Mouse (Mus musculus) G1E (cell line): Measurements from ENCODE around the gene Pnldc1. TPM values are rescaled to one million over a fixed set of nuclear protein-coding genes. Genes with fewer than 3 reads are reported as not detected.

Experiments
- ATAC-seq: 2 replicates; pipeline ENCODE4 v1.8.0; 2016; ENCODE audit warnings: mild to moderate bottlenecking; ENCODE audit not compliant: insufficient number of reproducible peaks, poor library complexity, low FRiP score, severe bottlenecking; ENCODE audit errors: extremely low read depth
- DNase-seq: peaks from one replicate; pipeline ENCODE4 v3.0.0; 2012; ENCODE audit warnings: low spot score
- H3K27me3 ChIP-seq: 2 replicates; pipeline ENCODE4 v1.6.1; 2012; ENCODE audit warnings: mild to moderate bottlenecking, low read length, inconsistent platforms; ENCODE audit not compliant: insufficient read depth
- H3K36me3 ChIP-seq: replicated peaks from 2 replicates; pipeline ENCODE3; 2012; ENCODE audit warnings: mild to moderate bottlenecking, inconsistent platforms
- H3K4me1 ChIP-seq: 2 replicates; pipeline ENCODE4 v1.6.1; 2012; ENCODE audit warnings: low read depth, low read length, inconsistent platforms, mixed read lengths; ENCODE audit not compliant: insufficient read depth
- H3K4me3 ChIP-seq: 2 replicates; pipeline ENCODE4 v1.5.1; 2012; ENCODE audit warnings: low read depth, mild to moderate bottlenecking, inconsistent platforms, low read length, moderate library complexity, mixed read lengths
- H3K9me3 ChIP-seq: replicated peaks from 2 replicates; pipeline ENCODE4 v1.6.1; 2012; ENCODE audit warnings: inconsistent platforms
- CTCF ChIP-seq: IDR thresholded peaks from 2 replicates; pipeline ENCODE4 v1.5.1; 2012; ENCODE audit warnings: low read depth, low read length, inconsistent platforms, mixed read lengths
- GATA1 ChIP-seq: IDR thresholded peaks from 2 replicates; pipeline ENCODE4 v1.6.1; 2012; ENCODE audit warnings: borderline replicate concordance, low read length, inconsistent platforms, mixed read lengths
- GATA2 ChIP-seq: IDR thresholded peaks from 2 replicates; pipeline ENCODE4 v1.6.1; 2012; ENCODE audit warnings: low read depth, low read length, inconsistent platforms, borderline replicate concordance
- POLR2AphosphoS5 ChIP-seq: IDR thresholded peaks from 2 replicates; pipeline ENCODE4 v1.6.1; 2012; ENCODE audit warnings: low read depth, low read length, inconsistent platforms; ENCODE audit not compliant: insufficient replicate concordance
- TAL1 ChIP-seq: conservative IDR thresholded peaks from 2 replicates; pipeline ENCODE4 v1.6.1; 2012; ENCODE audit warnings: low read depth, low read length, inconsistent platforms, mixed read lengths
- polyA plus RNA-seq: library from polyadenylated mRNA; stranded (reverse); fragments of >175 nt; gene quantifications from 2 replicates; pipeline ENCODE4 v1.2.3, GENCODE M21; 2012
- total RNA-seq, 2 experiments: library from RNA; stranded (forward) in 1 of 2; stranded (reverse) in 1 of 2; fragments of 200-1000 nt in 1 of 2; fragments of >200 nt in 1 of 2; fragmentation: Nextera tagmentation in 1 of 2; gene quantifications; 2 replicates each; pipeline ENCODE4 v1.2.3; 2014 to 2017

Gene Pnldc1
- total and polyA plus RNA-seq, 3 experiments = 1.5 to 3.8 TPM; not detected in 1

GRCm38 (mm10) chr17:12872275-12873028 lies 37.6 kb downstream of the Pnldc1 start:
- Histone ChIP-seq H3K36me3 (no peaks in the 10 kb centered on the region), H3K9me3 (no peaks in the 10 kb centered on the region), H3K27me3 (peaks cover 50% of the 10 kb centered on the region), H3K4me3 (no peak overlapping the region), H3K4me1 (no peaks in the 10 kb centered on the region)
- ATAC-seq (no peak), DNase-seq (no peak)
- TF ChIP-seq GATA1 (no peak), POLR2AphosphoS5 (no peak), CTCF (no peak), GATA2 (no peak), TAL1 (no peak)

GRCm38 (mm10) chr17:12868640-12869039 lies 41.4 kb downstream of the Pnldc1 start:
- DNase-seq (no peak), ATAC-seq (no peak)
- Histone ChIP-seq H3K36me3 (no peaks in the 10 kb centered on the region), H3K27me3 (peaks cover 54% of the 10 kb centered on the region), H3K4me3 (no peak overlapping the region), H3K4me1 (no peaks in the 10 kb centered on the region), H3K9me3 (no peaks in the 10 kb centered on the region)
- no peak for TF ChIP-seq CTCF
- no peak for TF ChIP-seq GATA2
- no peak for TF ChIP-seq TAL1
- TF ChIP-seq GATA1 = no peak
- no peak for TF ChIP-seq POLR2AphosphoS5

- no peaks in the 10 kb centered on the region for H3K9me3 ChIP-seq
- TF ChIP-seq GATA2 = no peak
- TF ChIP-seq GATA1 = no peak
- TF ChIP-seq TAL1 = no peak
- no peak for TF ChIP-seq POLR2AphosphoS5
- TF ChIP-seq CTCF = no peak
- no peak within 1 kb of the TSS for H3K4me3 ChIP-seq
- DNase-seq (no peak), ATAC-seq (no peak)
- peaks cover 54% of the 10 kb centered on the region for H3K27me3 ChIP-seq
- H3K36me3 ChIP-seq = no peaks in the 10 kb centered on the region
- H3K4me1 ChIP-seq = no peaks in the 10 kb centered on the region
These were observed 42.0 kb downstream of the Pnldc1 start, which contains the start of gene Mas1 for GRCm38 (mm10) chr17:12868043-12868442. Mas1 (minus strand) TSS chr17:12868143.

- TF ChIP-seq TAL1 = no peak
- no peak for TF ChIP-seq GATA2
- TF ChIP-seq CTCF = no peak
- no peak for TF ChIP-seq GATA1
- no peak for TF ChIP-seq POLR2AphosphoS5
- no peak overlapping the region for H3K4me3 ChIP-seq
- no peaks in the 10 kb centered on the region for H3K9me3 ChIP-seq
- DNase-seq (no peak), ATAC-seq (no peak)
- H3K36me3 ChIP-seq = no peaks in the 10 kb centered on the region
- H3K4me1 ChIP-seq = no peaks in the 10 kb centered on the region
- peaks cover 57% of the 10 kb centered on the region for H3K27me3 ChIP-seq
These were observed 43.2 kb downstream of the Pnldc1 start for GRCm38 (mm10) chr17:12866853-12867252.

- H3K36me3 ChIP-seq = no peaks in the 10 kb centered on the region
- DNase-seq = no peak
- TF ChIP-seq CTCF (no peak), GATA1 (no peak), TAL1 (no peak), POLR2AphosphoS5 (no peak), GATA2 (no peak)
- H3K4me1 ChIP-seq = no peaks in the 10 kb centered on the region
- no peak for ATAC-seq
- H3K27me3 ChIP-seq = peaks cover 54% of the 10 kb centered on the region
- H3K9me3 ChIP-seq = no peaks in the 10 kb centered on the region
- H3K4me3 ChIP-seq = no peak overlapping the region
These were observed 44.6 kb downstream of the Pnldc1 start for GRCm38 (mm10) chr17:12865407-12865806.

GRCm38 (mm10) chr17:12864111-12864510 lies 45.9 kb downstream of the Pnldc1 start:
- Histone ChIP-seq H3K9me3 (no peaks in the 10 kb centered on the region), H3K27me3 (peaks cover 53% of the 10 kb centered on the region), H3K4me3 (no peak overlapping the region), H3K36me3 (no peaks in the 10 kb centered on the region), H3K4me1 (no peaks in the 10 kb centered on the region)
- ATAC-seq (no peak), DNase-seq (no peak)
- no peak for TF ChIP-seq CTCF
- TF ChIP-seq GATA2 = no peak
- TF ChIP-seq GATA1 = no peak
- no peak for TF ChIP-seq POLR2AphosphoS5
- TF ChIP-seq TAL1 = no peak
